Mouse (Mus musculus) heart, adult 2 months (tissue): ENCODE data around the gene Pdlim1.

Source experiments
- CTCF ChIP-seq: fragments of 200-600 bp; IDR thresholded peaks from 2 replicates; pipeline ENCODE4 v1.8.1; 2022; ENCODE audit warnings: antibody characterized with exemption, mild to moderate bottlenecking, moderate library complexity
- EP300 ChIP-seq: fragments of 200-500 bp; IDR thresholded peaks from 2 replicates; pipeline ENCODE4 v1.6.1; 2011; ENCODE audit warnings: low read depth, low read length, control low read depth; ENCODE audit not compliant: insufficient read depth
- POLR2A ChIP-seq: fragments of 200-500 bp; IDR thresholded peaks from 2 replicates; pipeline ENCODE4 v1.6.1; 2011; ENCODE audit warnings: mild to moderate bottlenecking, low read depth, low read length, control low read depth; ENCODE audit not compliant: insufficient read depth

- TF ChIP-seq CTCF (no peak), POLR2A (no peak), EP300 (no peak)
Measured at GRCm38 (mm10) chr19:40283415-40283814, 11.8 kb upstream of the Pdlim1 start.
